Mouse (Mus musculus) c-Kit-positive CD71-negative TER-119-negative erythroid progenitor cells, embryonic 14.5 days (primary cell): ENCODE measurements around the gene Peli1.
A peak's percentile ranks its signal among the peaks of the same experiment; 100 is the strongest.
"Not testable (repeated sequence)": the region's sequence is repeated elsewhere in the genome, so short reads cannot be mapped to it uniquely, and the experiment has no call there.

Experiments
- DNase-seq: peaks from one replicate; pipeline ENCODE4 v3.0.0-alpha.2; 2013; ENCODE audit warnings: low read depth

Gene Peli1

GRCm38 (mm10) chr11:21151672-21152071 is 60.6 kb downstream of the Peli1 start:
- no peak for DNase-seq

- no peak for DNase-seq
These were observed 62.0 kb downstream of the Peli1 start for GRCm38 (mm10) chr11:21153111-21153510.

GRCm38 (mm10) chr11:21157595-21157994 is 66.5 kb downstream of the Peli1 start:
- no peak for DNase-seq

- DNase-seq = no peak
These were observed 71.0 kb downstream of the Peli1 start for GRCm38 (mm10) chr11:21162093-21162492.

- no peak for DNase-seq
These were observed 72.1 kb downstream of the Peli1 start for GRCm38 (mm10) chr11:21163143-21163542.

- no peak for DNase-seq
These were observed 72.6 kb downstream of the Peli1 start for GRCm38 (mm10) chr11:21163673-21164072.

GRCm38 (mm10) chr11:21164312-21164993 is 73.4 kb downstream of the Peli1 start:
- no peak for DNase-seq

- no peak for DNase-seq
These were observed 74.0 kb downstream of the Peli1 start for GRCm38 (mm10) chr11:21164994-21165560.

- DNase-seq = no peak
These were observed 75.5 kb downstream of the Peli1 start for GRCm38 (mm10) chr11:21166495-21167096.

GRCm38 (mm10) chr11:21168828-21169607 is 77.9 kb downstream of the Peli1 start:
- DNase-seq = no peak

GRCm38 (mm10) chr11:21169608-21169860 is 78.4 kb downstream of the Peli1 start:
- not testable (repeated sequence) for DNase-seq

GRCm38 (mm10) chr11:21172281-21172680 is 81.2 kb downstream of the Peli1 start:
- DNase-seq = peak; percentile 23

- no peak for DNase-seq
These were observed 82.8 kb downstream of the Peli1 start for GRCm38 (mm10) chr11:21173926-21174325.

- DNase-seq = peak; percentile 55
These were observed 83.3 kb downstream of the Peli1 start for GRCm38 (mm10) chr11:21174396-21174795.

GRCm38 (mm10) chr11:21175063-21175462 is 84.0 kb downstream of the Peli1 start:
- DNase-seq = no peak

GRCm38 (mm10) chr11:21176491-21176890 is 85.4 kb downstream of the Peli1 start:
- no peak for DNase-seq

GRCm38 (mm10) chr11:21178343-21178742 is 87.3 kb downstream of the Peli1 start:
- no peak for DNase-seq

- DNase-seq = no peak
These were observed 88.0 kb downstream of the Peli1 start for GRCm38 (mm10) chr11:21178998-21179645.

- not testable (repeated sequence) for DNase-seq
These were observed 88.8 kb downstream of the Peli1 start for GRCm38 (mm10) chr11:21179873-21180272.

- peak; percentile 24 for DNase-seq
These were observed 89.6 kb downstream of the Peli1 start for GRCm38 (mm10) chr11:21180650-21181049.

GRCm38 (mm10) chr11:21181616-21182015 is 90.5 kb downstream of the Peli1 start:
- DNase-seq = no peak

GRCm38 (mm10) chr11:21182709-21183108 is 91.6 kb downstream of the Peli1 start:
- DNase-seq = no peak
